Mouse (Mus musculus): ENCODE measurements at regions not wholly inside any gene's neighbourhood (a gene's known extent, or its start where the extent isn't known, plus 50 kb on each side); places are given as distances from the start of the nearest gene placed in this dataset.

DNA sequence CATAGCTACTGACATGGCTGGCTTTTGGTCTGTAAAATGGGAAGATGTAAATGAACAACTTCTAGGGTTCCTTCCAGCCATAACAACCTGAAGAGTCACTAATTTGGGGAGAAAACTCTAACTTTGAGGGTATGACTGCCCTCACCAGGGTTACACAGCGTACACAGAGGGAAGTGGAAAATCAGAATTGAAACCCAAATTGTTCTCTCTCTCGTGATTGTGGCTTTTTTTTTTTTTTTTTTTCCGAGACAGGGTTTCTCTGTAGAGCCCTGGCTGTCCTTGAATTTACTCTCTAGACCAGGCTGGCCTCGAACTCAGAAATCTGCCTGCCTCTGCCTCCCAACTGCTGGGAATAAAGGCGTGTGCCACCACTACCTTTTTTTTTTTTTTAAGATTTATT lies 80.4 kb upstream of the Pmfbp1 start:
- DNase-seq (ENCODE audit: low spot score in 2 of 2) = no peak

- no peak for DNase-seq (ENCODE audit: low spot score in 2 of 2)
Observed at GRCm38 (mm10) chr8:109415315-109415714, 78.5 kb upstream of the Pmfbp1 start.

- no peak for DNase-seq (ENCODE audit: low spot score in 2 of 2)
Observed at GRCm38 (mm10) chr8:109415906-109416305, 77.9 kb upstream of the Pmfbp1 start.

DNA sequence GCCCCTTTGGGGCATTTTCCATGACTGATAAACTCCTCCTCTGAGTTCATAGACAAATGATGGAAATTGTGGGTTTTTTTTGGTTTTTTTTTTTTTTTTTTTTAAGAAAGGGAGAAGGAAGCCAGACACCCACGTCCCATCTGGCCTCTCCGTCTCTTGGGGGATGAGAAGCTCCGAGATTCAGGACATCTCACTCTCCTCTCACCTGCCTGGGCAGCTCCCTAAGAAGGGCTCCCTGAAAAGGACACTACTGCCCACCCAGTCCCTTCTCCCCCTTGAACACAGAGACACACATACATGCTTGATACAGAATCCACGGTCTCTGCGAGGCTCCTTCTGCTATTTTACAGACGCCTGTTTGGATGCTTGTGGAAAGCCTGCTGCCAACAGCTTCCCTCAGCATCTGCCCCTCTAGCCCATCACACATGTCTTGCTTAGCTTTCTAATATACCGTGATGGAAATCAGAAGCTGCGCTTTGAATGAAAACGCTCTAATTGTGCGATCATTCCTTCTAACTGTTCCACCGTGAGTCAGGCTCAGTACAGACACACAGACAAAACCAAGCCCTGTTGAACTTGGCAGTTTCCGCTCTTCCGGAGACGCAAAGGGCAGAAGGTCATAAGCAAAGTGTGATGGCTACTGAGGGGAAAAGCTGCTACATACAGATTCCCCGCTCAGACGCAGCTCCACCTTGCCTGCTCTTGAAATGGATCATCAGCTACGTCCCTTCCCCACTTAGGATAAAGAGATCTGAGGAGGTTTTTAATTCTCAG lies 77.3 kb upstream of the Pmfbp1 start:
- peak; percentile 23 to 54 for DNase-seq (ENCODE audit: low spot score in 2 of 2)

GRCm38 (mm10) chr8:109417222-109417621 lies 76.6 kb upstream of the Pmfbp1 start:
- peak; percentile 18 to 47 for DNase-seq (ENCODE audit: low spot score in 2 of 2)

- DNase-seq (ENCODE audit: low spot score in 2 of 2) = peak; percentile 19 to 27
Observed at GRCm38 (mm10) chr8:109417971-109418370, 75.9 kb upstream of the Pmfbp1 start.

- DNase-seq (ENCODE audit: low spot score in 2 of 2) = peak in 1 of 2 experiments; percentile 65
Observed at GRCm38 (mm10) chr8:109419029-109419596, 74.7 kb upstream of the Pmfbp1 start.

DNA sequence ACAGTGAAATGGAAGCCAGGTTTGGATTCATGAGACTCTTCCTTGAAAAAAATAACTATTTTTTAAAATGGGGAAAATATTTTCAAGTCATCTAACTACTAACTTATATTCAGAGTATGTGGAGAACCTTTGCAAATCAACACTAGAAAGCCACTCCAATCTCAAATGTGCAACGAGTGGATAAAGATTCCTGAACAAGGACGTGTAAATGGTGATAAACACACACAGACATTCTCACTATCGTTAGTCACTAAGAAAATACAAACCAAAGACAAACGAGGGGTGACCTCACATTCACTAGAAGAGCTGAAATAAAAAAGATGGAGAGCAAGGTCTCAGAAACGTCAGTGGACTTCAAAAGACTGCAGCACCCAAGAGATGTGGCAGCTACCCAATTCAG lies 69.8 kb upstream of the Pmfbp1 start:
- DNase-seq (ENCODE audit: low spot score in 2 of 2) = no peak

DNA sequence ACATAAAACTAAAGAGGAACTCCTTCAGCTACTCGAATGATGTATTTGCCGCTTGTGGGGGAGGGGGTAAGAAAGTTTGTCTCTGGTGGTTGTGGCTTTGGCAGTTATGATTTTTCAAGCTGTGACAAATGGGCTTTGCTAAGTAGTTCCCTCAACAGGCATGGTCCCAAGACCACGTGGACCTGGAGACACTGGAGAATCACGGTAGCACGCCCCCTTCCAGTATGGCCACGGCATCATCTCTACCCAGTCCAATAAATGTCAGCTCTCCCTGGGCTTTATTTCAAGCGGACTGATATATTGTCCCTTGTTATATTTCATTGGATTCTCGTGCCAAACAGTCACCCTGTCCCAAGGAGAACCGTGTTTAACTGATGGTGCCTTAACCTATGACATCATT lies 65.3 kb upstream of the Pmfbp1 start:
- no peak for DNase-seq (ENCODE audit: low spot score in 2 of 2)

DNA sequence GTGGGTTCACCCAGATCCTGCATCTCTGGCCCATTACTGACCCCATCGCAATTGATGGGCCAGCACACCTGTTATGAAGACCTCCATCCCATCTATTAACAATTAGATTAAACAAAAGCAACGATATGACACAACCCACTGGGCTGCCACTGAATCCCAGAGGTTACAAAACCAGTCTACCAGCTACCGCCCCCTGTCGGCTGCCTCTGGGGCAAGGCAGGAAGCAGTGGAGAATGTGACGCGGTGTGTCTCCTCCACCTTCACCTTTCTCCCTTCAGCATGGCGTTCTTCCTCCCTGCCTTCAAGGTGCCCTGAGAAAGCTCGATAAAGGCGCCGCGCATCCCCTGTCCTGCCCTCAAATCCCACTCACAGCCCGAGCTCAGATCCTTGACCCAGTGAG lies 59.3 kb upstream of the Pmfbp1 start:
- DNase-seq (ENCODE audit: low spot score in 2 of 2) = no peak

- DNase-seq (ENCODE audit: low spot score in 2 of 2) = no peak
Observed at GRCm38 (mm10) chr8:109436056-109436455, 57.8 kb upstream of the Pmfbp1 start.

- DNase-seq (ENCODE audit: low spot score in 2 of 2) = no peak
Observed at GRCm38 (mm10) chr8:109436830-109437567, 56.8 kb upstream of the Pmfbp1 start.

DNA sequence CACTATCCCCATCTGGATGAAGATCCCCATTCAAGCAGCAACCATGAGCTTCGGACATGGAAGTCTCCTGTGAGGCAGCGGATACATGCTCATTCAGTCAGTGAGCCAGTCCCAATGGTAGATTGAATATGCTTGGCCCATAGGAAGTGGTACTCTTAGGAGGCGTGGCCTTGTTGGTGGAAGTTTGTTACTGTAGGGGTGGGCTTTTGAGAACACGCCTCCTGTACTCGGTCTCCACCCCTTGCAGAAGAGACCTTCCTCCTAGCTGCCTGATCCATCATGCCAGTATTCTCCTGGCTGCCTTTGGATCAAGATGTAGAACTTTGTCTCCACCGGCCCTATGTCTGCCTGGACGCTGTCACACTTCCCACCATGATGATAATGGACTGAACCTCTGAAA lies 55.3 kb upstream of the Pmfbp1 start:
- no peak for DNase-seq (ENCODE audit: low spot score in 2 of 2)

Small RNA genes in the stretch of these regions (microRNA-seq; reads per million reads assigned to microRNA genes)
- 0 reads per million in 2 experiments for gene Gm23163
